Mouse (Mus musculus) cerebellum, postnatal 4 days (tissue): ENCODE measurements around the gene Irgc1.
"Not testable (repeated sequence)": the region's sequence is repeated elsewhere in the genome, so short reads cannot be mapped to it uniquely, and the experiment has no call there.

Experiments
- DNase-seq, 2 experiments: peaks; one replicate each; pipeline ENCODE4 v3.0.0; 2022; ENCODE audit warnings: low spot score in 2 of 2, mixed read lengths in 1 of 2

The Irgc1 gene

DNA sequence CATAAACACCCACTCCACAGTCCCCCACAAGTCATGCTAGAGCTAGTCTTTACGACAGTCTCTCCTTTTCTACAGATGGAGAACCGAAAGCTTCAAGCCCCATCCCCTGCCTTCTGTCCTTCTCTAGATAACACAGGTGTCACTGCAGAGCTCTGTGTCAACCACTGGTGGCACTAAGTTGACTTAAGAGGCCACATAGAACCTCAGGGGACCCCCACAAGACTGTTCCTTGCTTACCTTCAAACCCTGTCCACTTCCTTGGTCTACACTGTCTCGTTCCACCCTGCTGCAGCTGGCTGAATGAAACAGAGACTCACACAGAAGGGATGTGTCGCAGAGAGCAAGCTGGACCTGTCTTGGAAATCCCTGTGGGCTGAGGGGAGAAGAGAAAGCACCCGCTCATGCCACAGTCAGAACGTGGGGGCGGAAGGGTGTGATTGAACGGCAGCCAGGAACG lies at the start of gene Irgc1:
Gene Irgc1, minus strand, starts transcription at position 443 of the 457 bp plus-strand sequence.
- no peak for DNase-seq

DNA sequence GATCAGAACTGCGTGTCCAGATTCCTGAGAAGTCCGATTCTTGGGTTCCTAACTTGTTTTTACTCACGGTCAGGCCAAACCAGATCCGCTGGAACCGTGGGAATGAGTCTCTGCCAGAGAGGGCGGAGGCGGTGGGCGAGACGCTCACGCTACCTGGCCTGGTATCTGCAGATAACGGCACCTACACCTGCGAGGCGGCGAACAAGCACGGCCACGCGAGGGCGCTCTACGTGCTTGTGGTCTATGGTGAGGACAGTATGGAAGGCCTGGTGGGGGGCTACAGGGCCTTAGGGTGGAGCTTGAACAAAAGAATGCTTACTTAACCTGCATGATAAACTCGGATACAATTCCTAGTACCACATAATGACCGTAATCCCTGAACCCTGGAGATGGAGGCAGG lies 49.4 kb upstream of the Irgc1 start:
- peak in 1 of 2 experiments; percentile 46 for DNase-seq

GRCm38 (mm10) chr7:24500929-24501328 lies 48.8 kb upstream of the Irgc1 start:
- DNase-seq, result peak in 1 of 2 experiments; percentile 50

DNA sequence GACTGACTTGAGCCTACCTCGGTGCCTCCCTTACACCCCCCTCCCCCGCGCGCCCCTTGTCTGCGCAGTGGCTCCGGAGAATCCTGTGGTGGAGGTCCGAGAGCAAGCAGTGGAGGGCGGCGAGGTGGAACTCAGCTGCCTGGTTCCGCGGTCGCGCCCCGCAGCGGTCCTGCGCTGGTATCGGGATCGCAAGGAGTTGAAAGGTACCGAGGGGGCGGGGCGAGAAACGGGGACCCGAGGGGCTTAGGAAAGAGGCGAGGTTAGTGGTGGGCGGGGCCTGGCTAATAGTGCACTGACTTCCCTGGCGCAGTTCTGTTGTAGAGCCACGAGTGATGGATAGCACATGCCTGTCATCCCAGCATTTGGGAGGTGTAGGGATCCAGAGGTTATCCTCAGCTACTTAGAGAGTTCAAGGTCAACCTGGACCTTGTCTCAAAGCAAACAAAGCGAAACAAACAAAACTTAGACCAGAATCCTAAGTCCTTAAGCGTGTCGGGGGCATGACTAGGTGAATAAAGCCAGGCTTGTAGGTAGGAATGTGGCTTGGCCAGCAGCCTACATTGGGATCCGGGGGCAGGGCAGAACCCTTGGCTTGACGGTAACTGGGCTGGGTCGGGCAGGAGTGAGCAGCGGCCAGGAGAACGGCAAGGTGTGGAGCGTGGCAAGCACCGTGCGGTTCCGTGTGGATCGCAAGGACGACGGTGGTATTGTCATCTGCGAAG lies 47.9 kb upstream of the Irgc1 start:
- no peak for DNase-seq

GRCm38 (mm10) chr7:24488303-24488702 lies 36.2 kb upstream of the Irgc1 start:
- DNase-seq, result no peak

GRCm38 (mm10) chr7:24487403-24487802 lies 35.3 kb upstream of the Irgc1 start:
- DNase-seq, result no peak

DNA sequence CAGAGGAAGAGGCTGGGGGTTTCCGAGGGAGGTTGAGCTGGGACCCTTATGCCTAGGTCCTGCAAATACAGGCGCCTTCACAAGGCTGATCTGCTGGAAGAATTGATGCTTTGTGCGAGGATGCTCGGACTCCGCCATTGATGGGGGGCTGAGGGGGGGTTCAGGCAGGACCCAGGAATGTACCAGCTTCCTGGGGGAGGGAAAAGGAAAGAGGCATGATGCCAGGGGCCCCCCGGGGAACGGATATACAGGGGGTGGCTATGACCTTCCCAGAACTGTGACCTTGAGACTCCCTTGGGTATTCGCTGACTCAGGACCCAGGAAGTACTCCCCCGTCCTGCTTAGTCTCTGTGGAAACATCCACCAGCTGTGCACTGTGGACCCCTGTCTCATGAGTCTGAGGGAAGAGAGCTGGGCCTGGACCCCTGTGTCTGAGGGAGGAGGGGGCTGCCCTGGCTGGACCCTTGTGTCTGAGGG lies 34.6 kb upstream of the Irgc1 start:
- no peak for DNase-seq

DNA sequence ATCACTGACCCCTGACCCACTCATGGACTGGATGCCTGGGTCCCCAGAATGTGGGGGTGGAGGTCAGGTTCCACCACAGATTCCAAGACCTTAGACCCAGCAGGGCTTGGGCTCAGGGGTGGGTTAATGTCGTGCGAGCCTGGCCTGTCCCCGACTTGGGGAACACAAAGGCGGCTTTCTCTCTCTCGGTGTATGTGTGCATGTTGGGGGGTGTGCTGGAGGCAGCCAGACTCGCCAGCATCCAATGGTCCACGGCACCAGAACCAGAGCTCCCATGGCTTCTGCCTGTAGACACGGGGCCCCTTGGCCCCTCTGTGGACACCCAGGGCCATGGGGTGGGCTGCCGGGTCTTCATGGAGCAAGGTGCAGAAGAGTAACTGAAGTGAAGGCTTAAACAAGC lies 33.4 kb upstream of the Irgc1 start:
- no peak for DNase-seq

- not testable (repeated sequence) for DNase-seq
Measured at GRCm38 (mm10) chr7:24483291-24483690, 31.2 kb upstream of the Irgc1 start.

DNA sequence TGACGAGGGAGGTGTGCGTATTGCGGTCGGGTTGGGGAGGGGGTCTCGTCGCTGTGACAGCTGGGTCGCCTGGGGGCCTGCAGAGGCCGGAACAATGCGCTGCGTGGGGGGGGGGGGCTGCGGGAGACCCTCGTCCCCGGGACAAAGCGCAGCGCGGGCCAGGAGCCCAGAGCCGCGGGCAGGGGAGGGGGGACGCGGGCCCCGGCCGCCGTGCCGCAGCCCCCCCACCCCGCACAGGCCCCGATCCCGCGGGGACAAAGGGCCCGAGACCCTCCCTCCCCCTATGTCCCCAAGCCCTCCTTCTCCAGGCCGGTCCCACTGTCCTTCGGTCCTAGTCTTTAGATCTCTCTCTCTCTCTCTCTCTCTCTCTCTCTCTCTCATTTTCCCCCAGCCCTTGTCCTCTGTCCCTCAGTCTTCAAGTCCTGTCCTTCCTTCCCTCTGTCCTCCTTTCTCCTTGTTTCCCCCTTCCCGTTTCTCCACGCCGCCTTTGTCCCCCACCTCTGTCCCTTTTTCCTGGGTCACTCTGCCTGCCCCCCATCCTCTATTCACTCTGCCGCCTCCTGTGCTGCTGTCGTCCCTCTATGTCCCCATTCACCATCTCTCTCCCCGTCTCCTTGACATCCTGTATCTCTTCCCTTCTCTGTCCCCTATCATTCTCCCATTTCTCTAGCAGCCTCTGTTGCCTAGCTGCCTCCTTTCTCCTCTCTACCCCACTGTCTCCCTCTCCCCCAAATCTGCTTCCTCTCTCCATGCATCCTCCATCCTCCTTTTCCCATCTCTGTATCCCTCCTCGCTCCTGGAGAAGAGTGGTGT lies 30.3 kb upstream of the Irgc1 start:
- no peak for DNase-seq

DNA sequence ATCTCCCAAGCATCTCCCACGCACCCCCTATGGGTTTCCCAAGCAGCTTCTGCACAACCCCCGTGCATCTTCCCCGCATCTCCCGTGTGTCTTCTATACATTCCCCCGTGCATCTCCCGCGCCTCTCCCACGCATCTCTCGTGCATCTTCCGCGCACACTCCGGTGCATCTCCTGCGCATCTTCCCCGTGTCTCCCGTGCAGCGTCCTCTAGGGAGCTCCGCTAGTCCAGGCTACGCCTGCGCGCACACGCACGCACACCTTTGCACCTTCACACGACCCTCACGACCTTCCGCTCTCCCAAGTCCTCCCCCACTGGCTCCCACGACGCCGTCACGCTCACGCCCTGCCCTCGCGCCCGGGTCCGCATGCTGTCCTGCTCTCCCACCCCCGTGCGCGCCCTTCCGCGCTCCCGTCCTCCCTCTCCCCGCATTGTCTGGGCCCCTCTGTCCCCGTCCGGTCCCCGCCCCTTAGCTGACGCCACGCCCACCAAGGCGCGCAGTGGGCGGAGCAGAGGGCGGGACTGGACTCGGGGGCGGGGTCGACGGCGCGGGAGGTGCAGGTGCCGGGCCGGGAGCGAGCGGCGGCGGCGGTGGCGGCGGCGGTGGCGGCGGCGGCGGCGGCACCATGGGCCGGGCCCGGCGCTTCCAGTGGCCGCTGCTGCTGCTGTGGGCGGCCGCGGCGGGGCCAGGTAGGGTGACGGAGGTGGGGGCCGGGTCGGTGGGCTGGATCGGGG lies 29.5 kb upstream of the Irgc1 start, which contains the start of gene Cadm4:
Gene Cadm4, plus strand, starts transcription at position 550 of the 734 bp plus-strand sequence.
- DNase-seq, result peak; percentile 81 to 93

DNA sequence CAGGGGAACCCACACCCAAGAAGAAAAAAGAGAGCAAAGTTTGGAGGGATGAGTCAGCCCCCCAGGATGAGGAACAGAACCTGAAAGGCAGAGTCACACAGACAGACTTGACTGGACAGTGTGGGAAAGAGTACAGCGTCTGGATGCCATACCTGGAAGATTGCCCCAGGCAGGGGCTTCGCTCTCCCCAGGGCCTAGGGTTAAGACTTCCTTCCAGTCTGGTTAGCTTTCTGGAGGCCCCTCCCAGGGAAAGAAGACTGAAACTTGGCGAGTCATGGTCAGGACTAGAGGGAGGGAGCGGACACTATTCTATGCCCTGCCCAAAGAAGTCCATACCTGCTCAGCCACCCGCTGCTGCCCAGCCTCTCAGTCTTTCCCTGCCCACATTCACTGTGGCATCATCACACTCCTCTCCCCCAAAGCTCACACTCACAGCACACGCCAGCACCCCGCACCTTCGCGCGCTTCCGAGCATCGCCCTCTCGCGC lies 28.9 kb upstream of the Irgc1 start:
- no peak for DNase-seq

DNA sequence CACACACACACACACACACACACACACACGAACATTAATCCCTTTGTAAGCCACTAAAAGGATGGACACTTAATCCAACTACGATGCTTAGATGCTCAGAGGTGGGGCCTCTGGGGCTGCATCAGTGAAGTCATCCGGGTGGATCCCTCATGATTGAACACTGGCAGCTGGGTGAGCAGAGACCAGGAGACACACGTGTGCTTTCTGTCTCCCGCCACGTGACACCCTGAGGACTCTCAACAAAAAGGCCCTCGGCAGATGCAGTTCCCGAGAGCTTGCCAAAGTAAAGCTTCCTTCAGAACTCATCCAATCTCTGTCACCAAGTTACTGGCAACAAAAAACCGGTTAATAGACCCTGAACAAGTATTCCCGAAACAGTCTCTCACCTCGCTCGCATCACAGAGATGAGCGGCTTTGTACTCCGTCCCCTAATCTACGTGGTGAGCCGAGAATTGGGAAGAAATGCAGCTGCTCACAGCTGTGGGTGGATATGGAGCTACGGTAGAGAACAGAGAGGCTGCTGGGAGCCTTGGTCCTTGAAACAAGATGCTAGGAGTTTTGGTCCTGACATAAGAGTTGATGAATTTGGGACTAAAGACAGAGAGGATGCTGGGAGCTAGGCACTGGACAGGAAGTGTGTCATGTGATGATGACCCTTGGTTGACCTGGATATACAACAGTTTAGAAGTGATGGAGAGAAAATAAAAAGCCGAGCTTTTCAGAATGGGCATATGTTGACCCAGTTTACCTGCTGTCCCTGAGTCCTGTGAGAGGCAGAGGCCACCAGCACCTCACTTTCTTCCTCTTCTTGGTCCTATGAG lies 28.2 kb upstream of the Irgc1 start:
- no peak for DNase-seq

DNA sequence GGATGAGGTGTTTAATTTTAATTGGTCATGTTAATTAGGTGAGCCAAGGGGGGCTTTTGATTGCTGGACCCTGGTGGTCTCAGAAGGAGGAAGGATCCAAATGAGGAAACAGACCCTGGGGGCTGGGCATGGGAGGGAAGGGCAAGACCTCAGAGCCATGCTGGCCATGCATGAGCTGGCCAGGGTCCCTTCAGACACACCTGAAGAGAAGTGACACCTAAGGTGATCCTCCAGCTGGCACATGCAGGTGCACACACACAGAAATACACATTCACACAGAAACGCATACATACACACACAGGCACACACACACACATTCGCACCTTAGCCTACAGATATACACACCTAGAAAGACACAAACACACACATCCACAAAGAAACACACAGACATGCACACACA lies 27.6 kb upstream of the Irgc1 start:
- no peak for DNase-seq

DNA sequence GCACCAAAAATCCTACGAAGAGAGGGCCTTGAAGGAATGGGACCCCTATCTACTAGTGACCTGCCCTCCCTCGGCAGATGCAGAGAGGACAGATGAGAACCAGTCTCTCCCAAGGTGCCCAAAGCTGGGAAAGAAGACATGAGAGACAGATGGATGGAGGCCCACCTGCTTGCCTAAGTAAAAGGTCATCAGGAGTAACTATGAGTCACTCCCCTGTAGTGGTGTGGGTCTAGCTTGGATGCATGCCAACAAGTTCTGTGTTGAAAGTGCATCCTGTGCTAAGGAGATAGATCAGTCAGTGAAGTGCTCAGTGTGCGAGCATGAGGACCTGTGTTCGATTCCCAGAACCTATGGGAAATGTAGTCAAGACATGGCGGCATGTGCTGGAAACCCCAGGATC lies 26.8 kb upstream of the Irgc1 start:
- no peak for DNase-seq

DNA sequence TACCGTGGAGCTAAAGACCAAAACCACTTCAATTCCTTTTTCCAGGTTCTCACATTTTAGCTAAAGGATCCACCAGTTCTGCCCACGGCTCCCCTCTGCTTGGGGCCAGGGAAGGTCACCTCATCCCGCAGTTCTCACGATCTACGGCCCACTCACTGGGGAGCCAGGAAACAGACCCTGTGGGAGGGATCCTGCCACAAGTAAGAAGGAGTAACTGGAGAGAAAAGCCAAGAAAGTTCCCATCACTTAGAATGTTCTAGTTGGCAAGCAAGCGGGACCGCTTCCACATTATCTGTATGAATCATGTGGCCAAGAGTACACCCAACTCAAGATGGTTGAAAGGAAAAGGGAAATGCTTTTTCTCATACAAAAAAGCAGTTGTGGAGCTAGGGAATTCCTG lies 24.8 kb upstream of the Irgc1 start:
- DNase-seq, result no peak

DNA sequence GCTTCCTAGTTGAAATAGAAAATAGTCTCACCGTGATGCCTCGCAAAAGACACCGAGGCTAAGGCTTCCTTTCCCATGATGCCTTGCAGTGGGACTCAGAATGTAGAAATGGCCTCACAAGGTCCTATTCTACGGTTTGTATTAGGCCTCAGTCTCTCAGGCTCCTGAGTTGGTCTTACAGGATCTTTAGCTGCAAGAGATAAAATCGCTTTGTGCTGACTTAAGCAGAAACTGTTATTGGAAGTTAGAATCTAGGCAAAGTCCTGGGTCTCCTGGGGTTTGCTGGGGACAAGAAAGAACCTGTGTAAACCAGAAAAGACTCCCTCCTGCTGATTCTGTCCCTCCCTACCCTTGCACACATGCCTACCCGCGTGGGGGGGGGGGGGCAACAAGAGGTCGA lies 24.2 kb upstream of the Irgc1 start:
- DNase-seq, result no peak

DNA sequence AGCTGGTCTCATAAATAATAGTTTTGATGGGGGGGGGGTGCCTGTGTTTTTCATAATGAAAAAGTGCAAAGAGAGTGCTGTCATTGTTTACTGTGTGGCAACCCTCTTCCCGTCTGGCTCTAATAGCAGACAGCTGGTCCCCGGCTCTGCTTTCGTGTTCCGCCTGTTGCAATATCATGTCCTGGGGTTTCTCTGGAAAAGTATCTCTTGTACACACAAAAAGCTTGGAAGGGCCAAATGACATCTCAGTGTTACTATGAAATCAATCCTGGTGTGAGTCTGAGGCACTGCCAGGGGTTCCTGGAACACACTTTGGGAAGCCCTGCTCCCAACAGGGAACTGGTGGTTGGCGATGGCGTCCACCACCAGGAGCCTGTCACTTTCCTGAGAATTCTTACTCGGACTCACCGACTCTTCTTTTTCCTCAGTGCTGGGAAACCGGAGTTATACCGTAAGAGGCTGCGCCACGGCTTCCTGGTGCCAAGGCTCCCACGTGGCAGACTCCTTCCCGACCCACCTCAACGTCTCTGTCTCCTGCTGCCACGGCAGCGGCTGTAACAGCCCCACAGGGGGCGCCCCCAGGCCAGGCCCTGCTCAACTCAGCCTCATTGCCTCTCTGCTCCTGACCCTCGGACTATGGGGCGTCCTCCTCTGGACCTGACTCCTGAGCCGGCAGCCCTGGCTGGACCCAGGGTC lies 22.9 kb upstream of the Irgc1 start:
- DNase-seq, result no peak

- peak; percentile 52 to 79 for DNase-seq
Measured at GRCm38 (mm10) chr7:24473913-24474529, 21.9 kb upstream of the Irgc1 start.

GRCm38 (mm10) chr7:24472937-24473336 lies 20.8 kb upstream of the Irgc1 start:
- DNase-seq, result no peak
